Mouse (Mus musculus) megakaryocyte, embryonic 14.5 days (primary cell): ENCODE data around the gene Slc35d3.

Experiments
- FLI1 ChIP-seq: IDR thresholded peaks from 2 replicates; pipeline ENCODE4 v1.6.1; 2012; ENCODE audit warnings: low read length, inconsistent platforms, mixed read lengths
- GATA1 ChIP-seq: IDR thresholded peaks from 3 replicates; pipeline ENCODE4 v1.6.1; 2012; ENCODE audit warnings: mixed read lengths, low read length, inconsistent platforms, borderline replicate concordance

- TF ChIP-seq GATA1, result no peak
- TF ChIP-seq FLI1, result no peak
Measured at GRCm38 (mm10) chr10:19852776-19853175, 1.5 kb upstream of the Slc35d3 start.
